Mouse (Mus musculus): Measurements from ENCODE around the gene Bhmt.

GRCm38 (mm10) chr13:93683336-93683735 is 45.6 kb upstream of the Bhmt start:
- TF ChIP-seq CTCF (IDR thresholded peaks at IDR 0.05; ENCODE audit: low read depth) (no peak), EP300 (IDR thresholded peaks at IDR 0.05; ENCODE audit: low read depth) (no peak)

Measured in heart, postnatal 0 days (tissue).